Mouse (Mus musculus): Measurements from ENCODE around the gene Ccdc65. TPM values are rescaled to one million over a fixed set of nuclear protein-coding genes. Genes with fewer than 3 reads are reported as not detected.

The Ccdc65 gene
- polyA plus RNA-seq, 1 experiment from 2014 or later = 0.33 TPM

DNA sequence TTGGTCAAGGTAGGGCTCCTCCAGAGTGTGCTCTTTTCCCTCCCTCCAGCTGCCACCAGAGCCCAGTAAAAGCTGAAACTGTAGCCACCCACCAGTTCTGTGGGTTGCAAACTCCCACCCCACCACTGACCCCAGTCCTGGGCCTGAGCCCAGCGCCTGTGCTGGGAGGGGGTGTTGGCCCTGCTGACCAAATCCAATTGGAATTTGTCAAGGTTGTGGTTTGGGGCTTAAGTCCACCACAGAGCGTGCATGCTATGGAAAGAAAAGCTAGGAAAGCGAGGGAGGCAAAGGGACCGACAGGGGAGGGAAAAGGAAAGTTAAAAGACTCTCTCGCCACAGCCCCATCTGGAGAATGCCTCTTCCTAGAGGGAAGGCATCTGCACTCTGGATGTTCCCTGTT, 60.3 kb downstream of the Ccdc65 start:
- H3K4me3 ChIP-seq = no peak overlapping the region
- 22% methylated on average over 5 of the region's 5 CpGs for WGBS
- peaks cover 10% of the 10 kb centered on the region for H3K4me1 ChIP-seq (replicated peaks)
- H3K27ac ChIP-seq (ENCODE audit: poor library complexity, severe bottlenecking) = no peak overlapping the region
- peaks cover 65% of the 10 kb centered on the region for H3K27me3 ChIP-seq (replicated peaks)
- no peaks in the 10 kb centered on the region for H3K36me3 ChIP-seq
- no peak overlapping the region for H3K9ac ChIP-seq
- no peak overlapping the region for H3K4me2 ChIP-seq
- no peak for ATAC-seq (ENCODE audit: insufficient number of reproducible peaks, low FRiP score)
- no peaks in the 10 kb centered on the region for H3K9me3 ChIP-seq (replicated peaks)

GRCm38 (mm10) chr15:98771813-98772425, 63.9 kb downstream of the Ccdc65 start:
- 6% methylated on average over 12 of the region's 12 CpGs for WGBS

GRCm38 (mm10) chr15:98772511-98773211, 64.7 kb downstream of the Ccdc65 start:
- Histone ChIP-seq H3K9me3 (replicated peaks) (no peaks in the 10 kb centered on the region; the same call in 1 of the 2 replicates), H3K27ac (ENCODE audit: poor library complexity, severe bottlenecking) (no peak overlapping the region), H3K27me3 (replicated peaks) (peaks cover 93% of the 10 kb centered on the region), H3K4me1 (replicated peaks) (peaks cover 22% of the 10 kb centered on the region), H3K36me3 (no peaks in the 10 kb centered on the region), H3K4me3 (peak overlapping the region; percentile 41), H3K4me2 (peak overlapping the region; percentile 71), H3K9ac (peak overlapping the region; percentile 61)
- 3% methylated on average over 36 of the region's 36 CpGs for WGBS
- no peak for ATAC-seq (ENCODE audit: insufficient number of reproducible peaks, low FRiP score)

More at GRCm38 (mm10) chr15:98771813-98772425, 63.9 kb downstream of the Ccdc65 start:
- no peaks in the 10 kb centered on the region; the same call in 1 of the 2 replicates for H3K9me3 ChIP-seq (replicated peaks)
- no peaks in the 10 kb centered on the region for H3K36me3 ChIP-seq
- H3K27ac ChIP-seq (ENCODE audit: poor library complexity, severe bottlenecking) = no peak overlapping the region
- H3K4me3 ChIP-seq = peak overlapping the region; percentile 41
- peaks cover 14% of the 10 kb centered on the region for H3K4me1 ChIP-seq (replicated peaks)
- H3K4me2 ChIP-seq = peak overlapping the region; percentile 71
- peaks cover 86% of the 10 kb centered on the region for H3K27me3 ChIP-seq (replicated peaks)
- H3K9ac ChIP-seq = peak overlapping the region; percentile 61
- no peak for ATAC-seq (ENCODE audit: insufficient number of reproducible peaks, low FRiP score)

Other genes starting within 250 kb of the Ccdc65 start
- gene OR5BS1P, start 238.3 kb upstream of the Ccdc65 start, polyA plus RNA-seq (2016; fragmentation: Nextera tagmentation; extraction: Ambion mirVana) = not detected in 2 replicates
- not detected in 2 replicates for gene Lalba, start 225.5 kb upstream of the Ccdc65 start, polyA plus RNA-seq (2016; fragmentation: Nextera tagmentation; extraction: Ambion mirVana)
- not detected in 2 replicates for gene Olfr279, start 215.8 kb upstream of the Ccdc65 start, polyA plus RNA-seq (2016; fragmentation: Nextera tagmentation; extraction: Ambion mirVana)
- 95.9 and 99.7 TPM in 2 replicates for gene Kansl2, start 173.9 kb upstream of the Ccdc65 start, polyA plus RNA-seq (2016; fragmentation: Nextera tagmentation; extraction: Ambion mirVana)
- gene Ccnt1, start 137.3 kb upstream of the Ccdc65 start, polyA plus RNA-seq (2016; fragmentation: Nextera tagmentation; extraction: Ambion mirVana) = 37.9 and 39.5 TPM in 2 replicates
- not detected in 2 replicates for gene 4930415O20Rik, start 137.2 kb upstream of the Ccdc65 start, polyA plus RNA-seq (2016; fragmentation: Nextera tagmentation; extraction: Ambion mirVana)
- 46.7 and 46.8 TPM in 2 replicates for gene Adcy6, start 98.1 kb upstream of the Ccdc65 start, polyA plus RNA-seq (2016; fragmentation: Nextera tagmentation; extraction: Ambion mirVana)
- gene Cacnb3, start 77.4 kb upstream of the Ccdc65 start, polyA plus RNA-seq (2016; fragmentation: Nextera tagmentation; extraction: Ambion mirVana) = 9.5 and 10.3 TPM in 2 replicates
- gene Ddx23, start 45.3 kb upstream of the Ccdc65 start, polyA plus RNA-seq (2016; fragmentation: Nextera tagmentation; extraction: Ambion mirVana) = 15.0 and 16.4 TPM in 2 replicates
- gene Rnd1, start 30.7 kb upstream of the Ccdc65 start, polyA plus RNA-seq (2016; fragmentation: Nextera tagmentation; extraction: Ambion mirVana) = 0.91 and 1.1 TPM in 2 replicates
- 13.2 and 17.8 TPM in 2 replicates for gene Fkbp11, start 20.0 kb downstream of the Ccdc65 start, polyA plus RNA-seq (2016; fragmentation: Nextera tagmentation; extraction: Ambion mirVana)
- gene Arf3, start 55.0 kb downstream of the Ccdc65 start, polyA plus RNA-seq (2016; fragmentation: Nextera tagmentation; extraction: Ambion mirVana) = 46.3 and 46.9 TPM in 2 replicates
- gene Wnt10b, start 69.9 kb downstream of the Ccdc65 start, polyA plus RNA-seq (2016; fragmentation: Nextera tagmentation; extraction: Ambion mirVana) = not detected in 2 replicates
- not detected in 2 replicates for gene Wnt1, start 81.7 kb downstream of the Ccdc65 start, polyA plus RNA-seq (2016; fragmentation: Nextera tagmentation; extraction: Ambion mirVana)
- gene Ddn, start 101.3 kb downstream of the Ccdc65 start, polyA plus RNA-seq (2016; fragmentation: Nextera tagmentation; extraction: Ambion mirVana) = 0.04 and 0.14 TPM in 2 replicates
- 81.5 and 83.5 TPM in 2 replicates for gene Prkag1, start 123.3 kb downstream of the Ccdc65 start, polyA plus RNA-seq (2016; fragmentation: Nextera tagmentation; extraction: Ambion mirVana)
- 9.2 and 10.3 TPM in 2 replicates for gene Kmt2d, start 163.0 kb downstream of the Ccdc65 start, polyA plus RNA-seq (2016; fragmentation: Nextera tagmentation; extraction: Ambion mirVana)
- 4.3 and 6.1 TPM in 2 replicates for gene Rhebl1, start 186.3 kb downstream of the Ccdc65 start, polyA plus RNA-seq (2016; fragmentation: Nextera tagmentation; extraction: Ambion mirVana)
- 4.5 and 4.6 TPM in 2 replicates for gene Dhh, start 190.3 kb downstream of the Ccdc65 start, polyA plus RNA-seq (2016; fragmentation: Nextera tagmentation; extraction: Ambion mirVana)
- gene Lmbr1l, start 210.0 kb downstream of the Ccdc65 start, polyA plus RNA-seq (2016; fragmentation: Nextera tagmentation; extraction: Ambion mirVana) = 16.9 and 17.2 TPM in 2 replicates
- gene Tuba1b, start 226.4 kb downstream of the Ccdc65 start, polyA plus RNA-seq (2016; fragmentation: Nextera tagmentation; extraction: Ambion mirVana) = 1,481 and 1,517 TPM in 2 replicates
- gene Gm49450, start 245.3 kb downstream of the Ccdc65 start, polyA plus RNA-seq (2016; fragmentation: Nextera tagmentation; extraction: Ambion mirVana) = not detected in 2 replicates
- gene Tuba1a, start 245.5 kb downstream of the Ccdc65 start, polyA plus RNA-seq (2016; fragmentation: Nextera tagmentation; extraction: Ambion mirVana) = 1,110 and 1,118 TPM in 2 replicates

Data from heart, embryonic 12.5 days (tissue).